Mouse (Mus musculus): Measurements from ENCODE around the gene Gm10188.

GRCm38 (mm10) chr1:132245010-132245409, 15.4 kb upstream of the Gm10188 start:
- TF ChIP-seq CTCF (IDR thresholded peaks at IDR 0.05; ENCODE audit: insufficient read depth, low read length) (no peak), POLR2A (IDR thresholded peaks at IDR 0.05; ENCODE audit: borderline replicate concordance, extremely low read depth, low read depth, low read length) (no peak)
